Mouse (Mus musculus): Measurements from ENCODE around the gene Dnah7b. TPM values are rescaled to one million over a fixed set of nuclear protein-coding genes. Genes with fewer than 3 reads are reported as not detected.
A peak's percentile ranks its signal among the peaks of the same experiment; 100 is the strongest.
"Not testable (repeated sequence)": the region's sequence is repeated elsewhere in the genome, so short reads cannot be mapped to it uniquely, and the experiment has no call there.

The Dnah7b gene
- 1 to 10 TPM in 2 of 4 experiments, under 1 TPM in 2; 0.69 to 2.1 (median 0.89) TPM for total RNA-seq (2022)

DNA sequence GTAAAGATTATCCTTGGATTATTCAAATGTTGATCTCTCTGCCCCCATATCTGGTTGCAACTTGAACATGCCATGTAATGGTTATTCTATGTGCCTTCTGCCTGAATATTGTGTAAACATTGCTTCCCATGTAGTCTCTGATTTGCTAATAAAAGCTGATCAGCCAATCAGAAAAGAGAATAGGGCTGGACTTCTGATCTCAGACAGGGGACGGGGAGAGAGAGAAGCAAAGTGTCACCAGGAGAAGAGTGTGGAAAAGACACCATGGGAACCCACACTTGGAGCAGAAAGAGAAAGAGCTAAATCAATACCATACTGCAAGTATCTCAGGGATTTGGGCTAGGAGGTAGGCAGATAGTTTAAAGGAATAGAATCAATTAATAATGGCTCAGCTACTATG lies at the start of gene Dnah7b:
Gene Dnah7b (plus strand): TSS at position 301 of the 400 bp plus-strand sequence.
- no peak for DNase-seq (ENCODE audit: low spot score)

GRCm38 (mm10) chr1:46018382-46018977 lies 47.6 kb upstream of the Dnah7b start:
- no peak for DNase-seq (ENCODE audit: low spot score)

- DNase-seq (ENCODE audit: low spot score) = peak; percentile 21
Measured at GRCm38 (mm10) chr1:46022262-46022661, 43.9 kb upstream of the Dnah7b start.

GRCm38 (mm10) chr1:46031993-46032555 lies 34.0 kb upstream of the Dnah7b start:
- DNase-seq (ENCODE audit: low spot score) = no peak

DNA sequence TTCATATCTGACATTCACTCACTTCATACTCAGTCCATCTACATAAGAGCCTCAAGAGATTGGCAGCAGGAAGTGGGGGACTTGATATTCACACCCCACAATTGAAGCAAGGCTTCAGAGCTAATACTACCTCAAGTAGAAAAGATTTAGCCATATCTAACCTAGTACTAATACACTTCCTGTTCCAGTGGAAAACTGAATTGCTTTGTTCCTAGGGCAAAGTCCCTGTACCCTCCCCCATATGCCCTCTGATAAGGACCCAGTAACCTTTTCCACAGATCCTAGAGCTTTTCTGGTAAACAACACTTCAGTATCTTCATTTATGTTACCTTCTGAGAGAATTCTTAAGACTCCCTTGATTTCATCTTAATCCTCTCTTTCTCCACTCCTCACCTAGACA lies 17.9 kb upstream of the Dnah7b start:
- DNase-seq (ENCODE audit: low spot score) = no peak

DNA sequence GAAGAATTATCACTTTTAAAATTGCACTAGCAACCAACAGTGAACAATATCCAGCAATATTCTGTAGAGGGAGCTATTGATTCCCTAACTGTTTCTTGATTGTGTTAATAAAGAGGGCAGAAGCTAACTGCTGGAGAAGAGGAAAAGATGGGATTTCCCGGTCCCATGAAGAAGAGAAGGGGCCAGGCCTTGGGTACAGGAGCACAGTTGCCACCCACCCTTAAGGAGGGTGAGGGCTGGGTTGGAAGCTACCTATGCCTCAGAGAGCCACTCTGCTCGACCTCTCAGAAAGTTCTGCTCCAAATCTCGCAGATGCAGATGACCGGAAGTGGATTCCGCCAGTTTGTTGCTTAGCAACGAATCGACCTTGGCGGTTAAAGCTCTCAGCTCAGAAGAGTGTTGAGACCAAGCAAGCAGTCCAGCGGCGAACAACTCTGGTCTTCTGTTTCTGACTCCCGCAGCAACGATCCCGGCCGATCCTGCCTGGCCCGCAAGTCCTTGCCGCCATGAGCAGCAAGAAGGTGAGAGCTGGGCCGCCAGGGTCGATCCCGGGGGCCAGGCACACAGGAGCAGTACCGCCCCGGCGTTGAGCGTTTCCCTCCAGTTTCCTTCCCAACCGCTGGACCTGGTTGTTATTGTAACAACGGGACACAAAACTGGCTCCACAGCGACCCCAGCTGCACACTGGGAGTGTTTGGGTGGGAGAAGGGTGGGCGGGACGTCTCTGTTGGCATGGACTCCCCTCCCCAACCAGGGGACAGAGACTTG lies 553 bp downstream of the Dnah7b start:
- DNase-seq (ENCODE audit: low spot score) = peak; percentile 54

DNA sequence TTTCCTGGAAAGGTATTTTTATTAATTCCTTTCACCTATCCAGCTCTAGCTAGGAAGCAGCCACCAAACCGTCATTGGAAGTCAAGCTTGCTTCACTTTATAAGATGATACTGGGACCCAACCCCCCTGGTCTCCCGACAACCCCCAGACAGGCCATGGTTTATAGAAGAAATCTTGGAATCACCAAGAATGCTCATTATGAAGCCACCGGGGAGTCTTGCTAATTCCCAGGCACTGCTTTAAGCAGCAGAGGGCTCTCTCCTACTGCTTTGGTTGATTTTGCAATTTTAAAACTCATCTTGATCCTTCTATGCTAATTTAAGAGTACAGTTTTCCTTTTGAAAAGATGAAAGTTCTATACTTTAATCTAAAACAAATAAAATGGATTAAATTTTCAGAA lies 2.7 kb downstream of the Dnah7b start:
- DNase-seq (ENCODE audit: low spot score) = not testable (repeated sequence)

GRCm38 (mm10) chr1:46077891-46078290 lies 11.8 kb downstream of the Dnah7b start:
- no peak for DNase-seq (ENCODE audit: low spot score)

- DNase-seq (ENCODE audit: low spot score) = no peak
Measured at GRCm38 (mm10) chr1:46100484-46100883, 34.4 kb downstream of the Dnah7b start.

GRCm38 (mm10) chr1:46112606-46113005 lies 46.5 kb downstream of the Dnah7b start:
- not testable (repeated sequence) for DNase-seq (ENCODE audit: low spot score)

GRCm38 (mm10) chr1:46117179-46117578 lies 51.1 kb downstream of the Dnah7b start:
- not testable (repeated sequence) for DNase-seq (ENCODE audit: low spot score)

- no peak for DNase-seq (ENCODE audit: low spot score)
Measured at GRCm38 (mm10) chr1:46128058-46128457, 61.9 kb downstream of the Dnah7b start.

- DNase-seq (ENCODE audit: low spot score) = not testable (repeated sequence)
Measured at GRCm38 (mm10) chr1:46196835-46197234, 130.7 kb downstream of the Dnah7b start.

DNA sequence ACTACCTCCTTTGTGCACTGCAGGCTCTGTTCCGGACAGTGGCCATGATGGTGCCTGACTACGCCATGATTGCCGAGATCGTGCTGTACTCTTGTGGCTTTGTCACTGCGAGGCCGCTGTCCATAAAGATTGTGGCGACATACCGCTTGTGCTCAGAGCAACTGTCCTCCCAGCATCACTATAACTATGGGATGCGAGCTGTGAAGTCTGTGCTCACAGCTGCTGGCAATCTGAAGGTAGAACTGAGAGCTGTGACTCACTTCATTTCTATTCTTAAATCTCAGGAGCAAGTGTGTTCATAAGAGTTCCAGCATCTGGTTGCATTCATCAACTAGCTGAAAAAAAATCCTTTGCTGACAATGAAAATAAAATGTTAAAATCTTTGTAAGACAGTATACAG lies 135.1 kb downstream of the Dnah7b start:
- not testable (repeated sequence) for DNase-seq (ENCODE audit: low spot score)

- DNase-seq (ENCODE audit: low spot score) = not testable (repeated sequence)
Measured at GRCm38 (mm10) chr1:46210014-46210588, 144.0 kb downstream of the Dnah7b start.

- not testable (repeated sequence) for DNase-seq (ENCODE audit: low spot score)
Measured at GRCm38 (mm10) chr1:46222704-46223103, 156.6 kb downstream of the Dnah7b start.

- DNase-seq (ENCODE audit: low spot score) = not testable (repeated sequence)
Measured at GRCm38 (mm10) chr1:46226136-46226535, 160.0 kb downstream of the Dnah7b start.

DNA sequence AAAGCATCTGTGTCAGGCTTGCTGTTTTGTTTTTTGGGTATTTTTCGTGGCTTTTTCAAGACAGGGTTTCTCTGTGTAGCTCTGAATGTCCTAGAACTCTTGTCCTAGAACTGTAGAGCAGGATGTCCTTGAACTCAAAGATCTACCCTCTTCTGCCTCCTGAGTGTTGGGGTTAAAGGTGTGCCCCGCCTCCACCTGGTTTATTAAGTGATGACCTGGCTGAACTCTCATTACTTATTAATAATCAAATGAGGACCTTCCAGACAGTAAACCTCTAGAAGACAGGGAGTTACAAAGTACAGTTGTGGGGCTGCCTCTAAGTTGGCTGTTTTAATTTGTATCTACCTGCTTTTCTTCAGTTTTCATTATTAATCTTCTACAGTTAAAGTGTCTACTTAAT lies 202.7 kb downstream of the Dnah7b start:
- not testable (repeated sequence) for DNase-seq (ENCODE audit: low spot score)

DNA sequence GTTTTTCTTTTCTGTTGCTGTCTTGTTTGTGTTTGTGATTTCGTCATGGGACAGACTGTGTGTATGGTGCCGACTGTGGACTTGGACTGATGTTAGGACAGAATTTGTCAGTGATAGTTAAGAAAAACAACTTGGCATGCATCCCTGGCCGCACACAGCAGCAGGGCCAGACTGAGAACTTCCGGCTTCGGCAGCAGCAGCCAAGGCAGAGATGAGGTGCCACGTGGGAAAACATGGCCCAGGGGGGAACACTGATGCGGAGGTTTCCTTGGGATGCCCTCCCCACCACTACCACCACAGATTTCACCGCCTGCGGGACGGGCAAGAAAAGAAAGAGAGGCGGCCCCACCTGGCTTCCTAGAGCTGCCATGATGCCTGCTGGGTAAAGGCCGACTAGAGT lies 205.8 kb downstream of the Dnah7b start:
- DNase-seq (ENCODE audit: low spot score) = no peak

- DNase-seq (ENCODE audit: low spot score) = not testable (repeated sequence)
Measured at GRCm38 (mm10) chr1:46278057-46278910, 212.2 kb downstream of the Dnah7b start.

- not testable (repeated sequence) for DNase-seq (ENCODE audit: low spot score)
Measured at GRCm38 (mm10) chr1:46278911-46279565, 212.9 kb downstream of the Dnah7b start.
